Mouse (Mus musculus) CH12.LX (cell line): ENCODE data around the gene Atp6v1g2. TPM values are rescaled to one million over a fixed set of nuclear protein-coding genes. Genes with fewer than 3 reads are reported as not detected.
A peak's percentile ranks its signal among the peaks of the same experiment; 100 is the strongest.

Experiments used
- DNase-seq: peaks from one replicate; pipeline ENCODE4 v3.0.0-alpha.2; 2013; ENCODE audit errors: extremely low read depth
- H3K27ac ChIP-seq: 2 replicates; pipeline ENCODE4 v1.5.1; 2012; ENCODE audit warnings: low read depth, mild to moderate bottlenecking, control low read depth, moderate library complexity; ENCODE audit not compliant: insufficient read depth
- H3K27me3 ChIP-seq: replicated peaks from 2 replicates; pipeline ENCODE3; 2012; ENCODE audit warnings: inconsistent platforms
- H3K36me3 ChIP-seq, 2 experiments: replicated peaks in 1 of 2; 2 replicates each; pipeline versions ENCODE3 to v1.6.1; 2012; ENCODE audit warnings: inconsistent platforms in 1 of 2, low read length in 1 of 2, mild to moderate bottlenecking in 1 of 2, mixed read lengths in 1 of 2, moderate library complexity in 1 of 2; ENCODE audit not compliant: control insufficient read depth in 1 of 2, insufficient read depth in 1 of 2
- H3K4me1 ChIP-seq, 2 experiments: 2 replicates each; pipeline ENCODE4 v1.6.1; 2012; ENCODE audit warnings: inconsistent platforms in 1 of 2, moderate library complexity in 1 of 2; ENCODE audit not compliant: insufficient read depth in 2 of 2, control insufficient read depth in 1 of 2
- H3K4me2 ChIP-seq: 2 replicates; pipeline ENCODE4 v1.6.1; 2012; ENCODE audit warnings: low read depth, mild to moderate bottlenecking, control low read depth; ENCODE audit not compliant: poor library complexity, insufficient read depth, severe bottlenecking
- H3K4me3 ChIP-seq, 3 experiments: fragments of 150-350 bp in 1 of 3; sonication (generic) in 1 of 3; replicated peaks in 1 of 3; 2 replicates each; pipeline versions ENCODE3 to v1.5.1; 2011 to 2012; ENCODE audit warnings: low read depth in 2 of 3, low read length in 2 of 3, mild to moderate bottlenecking in 2 of 3, moderate library complexity in 2 of 3, control low read depth in 1 of 3, improper control_type of control experiment in 1 of 3, inconsistent platforms in 1 of 3, mixed read lengths in 1 of 3; ENCODE audit not compliant: poor library complexity in 1 of 3
- H3K79me2 ChIP-seq: replicated peaks from 2 replicates; pipeline ENCODE4 v1.6.1; 2012; ENCODE audit warnings: mild to moderate bottlenecking, moderate library complexity; ENCODE audit not compliant: control insufficient read depth, poor library complexity, insufficient read depth, severe bottlenecking; ENCODE audit errors: extremely low read depth
- H3K9ac ChIP-seq: 2 replicates; pipeline ENCODE4 v1.6.1; 2012; ENCODE audit warnings: low read depth, mild to moderate bottlenecking, control low read depth, moderate library complexity; ENCODE audit not compliant: insufficient read depth
- H3K9me3 ChIP-seq: replicated peaks from 2 replicates; pipeline ENCODE3; 2012; ENCODE audit warnings: low read length, inconsistent platforms, mixed read lengths
- BHLHE40 ChIP-seq: IDR thresholded peaks from 2 replicates; pipeline ENCODE4 v1.6.1; 2011; ENCODE audit warnings: mild to moderate bottlenecking, low read depth, low read length, improper control_type of control experiment
- CHD1 ChIP-seq: IDR thresholded peaks from 2 replicates; pipeline ENCODE4 v1.6.1; 2012; ENCODE audit warnings: low read depth, low read length, improper control_type of control experiment, inconsistent platforms
- CTCF ChIP-seq, 2 experiments: IDR thresholded peaks in 1 of 2; conservative IDR thresholded peaks in 1 of 2; 2 replicates each; pipeline ENCODE4 v1.5.1; 2011 to 2012; ENCODE audit warnings: low read depth in 2 of 2, low read length in 2 of 2, improper control_type of control experiment in 1 of 2, inconsistent platforms in 1 of 2, mild to moderate bottlenecking in 1 of 2, moderate library complexity in 1 of 2
- E2F4 ChIP-seq: IDR thresholded peaks from 2 replicates; pipeline ENCODE4 v1.6.1; 2011; ENCODE audit warnings: low read depth, low read length, improper control_type of control experiment; ENCODE audit not compliant: insufficient replicate concordance
- ELF1 ChIP-seq: IDR thresholded peaks from 2 replicates; pipeline ENCODE4 v1.6.1; 2014; ENCODE audit warnings: low read depth, mild to moderate bottlenecking, inconsistent platforms, low read length, improper control_type of control experiment
- ETS1 ChIP-seq: conservative IDR thresholded peaks from 2 replicates; pipeline ENCODE4 v1.6.1; 2012; ENCODE audit warnings: low read depth, mild to moderate bottlenecking, inconsistent platforms, low read length, improper control_type of control experiment, moderate library complexity
- HCFC1 ChIP-seq: IDR thresholded peaks from 2 replicates; pipeline ENCODE4 v1.6.1; 2012; ENCODE audit warnings: low read depth, mild to moderate bottlenecking, inconsistent platforms, low read length, improper control_type of control experiment
- JUND ChIP-seq: conservative IDR thresholded peaks from 2 replicates; pipeline ENCODE4 v1.6.1; 2011; ENCODE audit warnings: low read depth, low read length, improper control_type of control experiment
- MAFK ChIP-seq: IDR thresholded peaks from 2 replicates; pipeline ENCODE4 v1.6.1; 2011; ENCODE audit warnings: low read length, improper control_type of control experiment; ENCODE audit not compliant: insufficient replicate concordance
- MXI1 ChIP-seq: IDR thresholded peaks from 2 replicates; pipeline ENCODE4 v1.6.1; 2011; ENCODE audit warnings: mild to moderate bottlenecking, low read depth, low read length, improper control_type of control experiment
- MYC ChIP-seq: IDR thresholded peaks from 2 replicates; pipeline ENCODE4 v1.6.1; 2011; ENCODE audit warnings: low read depth, mild to moderate bottlenecking, improper control_type of control experiment, low read length
- NELFE ChIP-seq: IDR thresholded peaks from 2 replicates; pipeline ENCODE4 v1.6.1; 2011; ENCODE audit warnings: low read depth, low read length, improper control_type of control experiment
- NRF1 ChIP-seq: IDR thresholded peaks from 2 replicates; pipeline ENCODE4 v1.6.1; 2014; ENCODE audit warnings: low read depth, mild to moderate bottlenecking, inconsistent platforms, low read length, improper control_type of control experiment, moderate library complexity
- PAX5 ChIP-seq: IDR thresholded peaks from 2 replicates; pipeline ENCODE4 v1.6.1; 2012; ENCODE audit warnings: low read length, inconsistent platforms, mixed read lengths
- POLR2A ChIP-seq: IDR thresholded peaks from 2 replicates; pipeline ENCODE4 v1.6.1; 2011; ENCODE audit warnings: low read depth, mild to moderate bottlenecking, improper control_type of control experiment, low read length
- RCOR1 ChIP-seq: conservative IDR thresholded peaks from 2 replicates; pipeline ENCODE4 v1.6.1; 2012; ENCODE audit warnings: low read depth, mild to moderate bottlenecking, inconsistent platforms, low read length, improper control_type of control experiment
- SIN3A ChIP-seq: IDR thresholded peaks from 2 replicates; pipeline ENCODE4 v1.6.1; 2012; ENCODE audit warnings: low read length, improper control_type of control experiment, inconsistent platforms
- SMC3 ChIP-seq: IDR thresholded peaks from 2 replicates; pipeline ENCODE4 v1.6.1; 2011; ENCODE audit warnings: low read depth, low read length, improper control_type of control experiment
- TBP ChIP-seq: conservative IDR thresholded peaks from 2 replicates; pipeline ENCODE4 v1.6.1; 2011; ENCODE audit warnings: low read depth, low read length, improper control_type of control experiment
- TCF12 ChIP-seq: IDR thresholded peaks from 2 replicates; pipeline ENCODE4 v1.6.1; 2014; ENCODE audit warnings: low read depth, mild to moderate bottlenecking, inconsistent platforms, low read length, improper control_type of control experiment
- USF2 ChIP-seq: conservative IDR thresholded peaks from 2 replicates; pipeline ENCODE4 v1.6.1; 2011; ENCODE audit warnings: low read depth, low read length, improper control_type of control experiment
- ZC3H11A ChIP-seq: IDR thresholded peaks from 2 replicates; pipeline ENCODE4 v1.6.1; 2012; ENCODE audit warnings: low read depth, mild to moderate bottlenecking, inconsistent platforms, low read length, improper control_type of control experiment
- ZKSCAN1 ChIP-seq: IDR thresholded peaks from 2 replicates; pipeline ENCODE4 v1.6.1; 2012; ENCODE audit warnings: low read depth, inconsistent platforms, low read length, improper control_type of control experiment, borderline replicate concordance
- ZMIZ1 ChIP-seq: IDR thresholded peaks from 2 replicates; pipeline ENCODE4 v1.6.1; 2012; ENCODE audit warnings: low read depth, mild to moderate bottlenecking, inconsistent platforms, low read length, improper control_type of control experiment
- dilution Hi-C: fragments of 300-500 bp; cut with MboI; formaldehyde crosslinking; loops from 2 replicates; pipeline ENCODE4 v1.14.3; 2020; ENCODE audit warnings: low sequenced_read_pairs; ENCODE audit not compliant: extremely low pct_unique_long_range_greater_than_20kb, extremely low pct_ligation_motif_present
- in situ Hi-C: fragments of 300-500 bp; cut with MboI; formaldehyde crosslinking; loops from 3 replicates; pipeline ENCODE4 v1.14.3; 2019; ENCODE audit warnings: low sequenced_read_pairs, low pct_ligation_motif_present, low pct_unique_long_range_greater_than_20kb, mixed read lengths
- polyA plus RNA-seq: library from polyadenylated mRNA; unstranded; fragments of >175 nt; gene quantifications from 2 replicates; pipeline ENCODE4 v1.2.1, GENCODE M21; 2012; ENCODE audit warnings: low read depth; ENCODE audit not compliant: insufficient read length
- total RNA-seq, 2 experiments: library from RNA; depleted of rRNA; stranded (reverse); fragments of 300-350 nt in 1 of 2; fragments of >200 nt in 1 of 2; gene quantifications; 2 replicates each; pipeline ENCODE4 v1.2.3; 2012 to 2014

The Atp6v1g2 gene
- total and polyA plus RNA-seq, 3 experiments: 0.23 to 1.4 (median 0.76) TPM

- peak; percentile 59 for DNase-seq
- in situ Hi-C loops: loop anchor here (5.0 kb wide), 1 partner anchor 1297 kb away; no protein-coding TSS in a partner anchor
- H3K4me2 ChIP-seq: no peak overlapping the region
- peaks cover 13% of the 10 kb centered on the region for H3K9me3 ChIP-seq
- H3K36me3 ChIP-seq: peaks cover 31 to 54% of the 10 kb centered on the region in 2 experiments
- H3K79me2 ChIP-seq: peaks cover 11% of the 10 kb centered on the region
- H3K4me1 ChIP-seq: peaks cover 11 to 24% of the 10 kb centered on the region in 2 experiments
- no peak overlapping the region for H3K27ac ChIP-seq
- H3K4me3 ChIP-seq: no peak overlapping the region
- TF ChIP-seq ZMIZ1 (no peak), ETS1 (no peak), SIN3A (peak; percentile 91), MAFK (no peak), E2F4 (no peak), USF2 (no peak), CTCF (conservative IDR thresholded peaks at IDR 0.05 in 1 of 2, IDR thresholded peaks at IDR 0.05 in 1 of 2; ENCODE audit: low read depth in 2 of 2, low read length in 2 of 2) (no peak), MXI1 (peak; percentile 80), MYC (no peak), HCFC1 (no peak)
- no peak overlapping the region for H3K9ac ChIP-seq
- dilution Hi-C loops: loop anchor here (5.0 kb wide), 1 partner anchor 1297 kb away; no protein-coding TSS in a partner anchor
- H3K27me3 ChIP-seq: no peaks in the 10 kb centered on the region
Observed at GRCm38 (mm10) chr17:35269653-35270347, 36.3 kb downstream of the Atp6v1g2 start.

- H3K27ac ChIP-seq: no peak overlapping the region
- no peak overlapping the region for H3K9ac ChIP-seq
- TF ChIP-seq ZC3H11A: no peak
- TF ChIP-seq TBP: no peak
- TF ChIP-seq TCF12: no peak
- TF ChIP-seq ELF1: no peak
- no peak for TF ChIP-seq PAX5
- no peak for TF ChIP-seq NELFE
- TF ChIP-seq ZKSCAN1: no peak
- TF ChIP-seq NRF1: no peak
- no peak for TF ChIP-seq RCOR1
- TF ChIP-seq SMC3: no peak
- no peak for TF ChIP-seq E2F4
- no peak for TF ChIP-seq ZMIZ1
- no peak for TF ChIP-seq JUND
- no peak for TF ChIP-seq MYC
- no peak for TF ChIP-seq CHD1
- no peak for TF ChIP-seq POLR2A
- TF ChIP-seq BHLHE40: no peak
- TF ChIP-seq HCFC1: no peak
- in situ Hi-C loops: loop anchor here (5.0 kb wide), 1 partner anchor 1300 kb away; no protein-coding TSS in a partner anchor
- DNase-seq: no peak
- no peaks in the 10 kb centered on the region for H3K27me3 ChIP-seq
- 0 out of 4 replicates have a peak, but pooled peaks cover 0 to 2% of the 10 kb centered on the region in 2 experiments for H3K4me1 ChIP-seq
- H3K4me3 ChIP-seq: no peak overlapping the region
- dilution Hi-C loops: loop anchor here (5.0 kb wide), 1 partner anchor 1300 kb away; no protein-coding TSS in a partner anchor
- H3K79me2 ChIP-seq: no peaks in the 10 kb centered on the region
- H3K9me3 ChIP-seq: peaks cover 13% of the 10 kb centered on the region
- H3K4me2 ChIP-seq: no peak overlapping the region
- peaks cover 8 to 44% of the 10 kb centered on the region in 2 experiments for H3K36me3 ChIP-seq
Observed at GRCm38 (mm10) chr17:35272249-35272648, 38.8 kb downstream of the Atp6v1g2 start.
